Mouse (Mus musculus) intestine, embryonic 15.5 days (tissue): Measurements from ENCODE around the gene Pecam1. TPM values are rescaled to one million over a fixed set of nuclear protein-coding genes. Genes with fewer than 3 reads are reported as not detected.
"Not testable (repeated sequence)": the region's sequence is repeated elsewhere in the genome, so short reads cannot be mapped to it uniquely, and the experiment has no call there.

Experiments
- ATAC-seq: fragments of 200-750 bp; cut with Nextera tagmentation; 2 replicates; pipeline ENCODE4 v1.8.0; 2017; ENCODE audit warnings: moderate TSS enrichment, moderate library complexity
- H3K27ac ChIP-seq: fragments of 300-500 bp; sonication (generic); 2 replicates; pipeline ENCODE4 v1.5.1; 2015; ENCODE audit warnings: mild to moderate bottlenecking, inconsistent platforms
- H3K27me3 ChIP-seq: fragments of 300-500 bp; sonication (generic); replicated peaks from 2 replicates; pipeline ENCODE4 v1.6.1; 2015; ENCODE audit warnings: inconsistent platforms
- H3K36me3 ChIP-seq: fragments of 300-500 bp; sonication (generic); 2 replicates; pipeline ENCODE4 v1.6.1; 2015; ENCODE audit warnings: inconsistent platforms
- H3K4me1 ChIP-seq: fragments of 300-500 bp; sonication (generic); replicated peaks from 2 replicates; pipeline ENCODE4 v1.6.1; 2015; ENCODE audit warnings: inconsistent platforms
- H3K4me2 ChIP-seq: fragments of 300-500 bp; sonication (generic); replicated peaks from 2 replicates; pipeline ENCODE4 v1.6.1; 2015; ENCODE audit warnings: mild to moderate bottlenecking, inconsistent platforms
- H3K4me3 ChIP-seq: fragments of 300-500 bp; sonication (generic); replicated peaks from 2 replicates; pipeline ENCODE4 v1.5.1; 2015; ENCODE audit warnings: inconsistent platforms
- H3K9ac ChIP-seq: fragments of 300-500 bp; sonication (generic); 2 replicates; pipeline ENCODE4 v1.6.1; 2015; ENCODE audit warnings: inconsistent platforms
- H3K9me3 ChIP-seq: fragments of 300-500 bp; sonication (generic); 2 replicates; pipeline ENCODE4 v1.6.1; 2016; ENCODE audit warnings: inconsistent platforms
- WGBS: fragments of 180-500 bp; shearing (Covaris S2); methylation state at CpG from one replicate; pipeline ENCODE4 v1.1.7; 2015; 5-methylcytosine and 5-hydroxymethylcytosine counted together
- polyA plus RNA-seq: library from polyadenylated mRNA; unstranded; fragments of >200 nt; fragmentation: Nextera tagmentation; extraction: Ambion mirVana; gene quantifications from 2 replicates; pipeline ENCODE4 v1.2.1, GENCODE M21; 2015

The Pecam1 gene
- polyA plus RNA-seq, 1 experiment from 2014 or later, result 49.3 TPM

GRCm38 (mm10) chr11:106648347-106648746 lies 102.1 kb downstream of the Pecam1 start:
- WGBS, result 22% methylated on average over 13 of the region's 13 CpGs

GRCm38 (mm10) chr11:106642966-106643637 lies 107.3 kb downstream of the Pecam1 start:
- Histone ChIP-seq H3K4me3 (no peak overlapping the region), H3K36me3 (no peaks in the 10 kb centered on the region), H3K9me3 (no peaks in the 10 kb centered on the region), H3K4me1 (peaks cover 20% of the 10 kb centered on the region), H3K27ac (no peak overlapping the region), H3K4me2 (no peak overlapping the region), H3K9ac (no peak overlapping the region), H3K27me3 (no peaks in the 10 kb centered on the region)
- peak; percentile 57; the same call in 1 of the 2 replicates for ATAC-seq
- WGBS, result 66% methylated on average over 8 of the region's 8 CpGs

More at GRCm38 (mm10) chr11:106648347-106648746, 102.1 kb downstream of the Pecam1 start:
- no peak overlapping the region for H3K4me3 ChIP-seq
- H3K27me3 ChIP-seq, result no peaks in the 10 kb centered on the region
- no peaks in the 10 kb centered on the region for H3K9me3 ChIP-seq
- no peak overlapping the region for H3K4me2 ChIP-seq
- H3K27ac ChIP-seq, result no peak overlapping the region
- H3K4me1 ChIP-seq, result no peaks in the 10 kb centered on the region
- no peaks in the 10 kb centered on the region for H3K36me3 ChIP-seq
- H3K9ac ChIP-seq, result no peak overlapping the region
- ATAC-seq, result 0 out of 2 replicates have a peak, but pooled peaks have one; percentile 39

GRCm38 (mm10) chr11:106641580-106641979 lies 108.8 kb downstream of the Pecam1 start:
- 66% methylated on average over 1 of the region's 1 CpGs for WGBS
- no peaks in the 10 kb centered on the region for H3K9me3 ChIP-seq
- H3K4me3 ChIP-seq, result no peak overlapping the region
- no peaks in the 10 kb centered on the region for H3K27me3 ChIP-seq
- no peak overlapping the region for H3K27ac ChIP-seq
- ATAC-seq, result no peak
- H3K4me2 ChIP-seq, result no peak overlapping the region
- no peak overlapping the region for H3K9ac ChIP-seq
- H3K4me1 ChIP-seq, result peaks cover 20% of the 10 kb centered on the region
- H3K36me3 ChIP-seq, result no peaks in the 10 kb centered on the region

GRCm38 (mm10) chr11:106640059-106640458 lies 110.4 kb downstream of the Pecam1 start:
- Histone ChIP-seq H3K4me3 (no peak overlapping the region), H3K9me3 (no peaks in the 10 kb centered on the region), H3K9ac (no peak overlapping the region), H3K27ac (no peak overlapping the region), H3K4me1 (peaks cover 20% of the 10 kb centered on the region), H3K36me3 (no peaks in the 10 kb centered on the region), H3K27me3 (no peaks in the 10 kb centered on the region), H3K4me2 (0 out of 2 replicates have a peak overlapping the region, but pooled peaks have one; percentile 14)
- no peak for ATAC-seq
- WGBS, result 12% methylated on average over 9 of the region's 9 CpGs

- H3K4me3 ChIP-seq, result no peak overlapping the region
- H3K27ac ChIP-seq, result no peak overlapping the region
- no peak overlapping the region for H3K4me2 ChIP-seq
- H3K9me3 ChIP-seq, result no peaks in the 10 kb centered on the region
- no peaks in the 10 kb centered on the region for H3K27me3 ChIP-seq
- 18% methylated on average over 5 of the region's 5 CpGs for WGBS
- no peak for ATAC-seq
- H3K4me1 ChIP-seq, result peaks cover 20% of the 10 kb centered on the region
- H3K9ac ChIP-seq, result no peak overlapping the region
- H3K36me3 ChIP-seq, result no peaks in the 10 kb centered on the region
Observed at GRCm38 (mm10) chr11:106639356-106639692, 111.1 kb downstream of the Pecam1 start.

GRCm38 (mm10) chr11:106638551-106639355 lies 111.7 kb downstream of the Pecam1 start:
- 0 out of 2 replicates have a peak overlapping the region, but pooled peaks have one; percentile 13 for H3K27ac ChIP-seq
- no peak overlapping the region for H3K9ac ChIP-seq
- no peak overlapping the region for H3K4me3 ChIP-seq
- H3K9me3 ChIP-seq, result no peaks in the 10 kb centered on the region
- peaks cover 20% of the 10 kb centered on the region for H3K4me1 ChIP-seq
- 39% methylated on average over 9 of the region's 9 CpGs for WGBS
- no peak overlapping the region for H3K4me2 ChIP-seq
- no peaks in the 10 kb centered on the region for H3K36me3 ChIP-seq
- H3K27me3 ChIP-seq, result no peaks in the 10 kb centered on the region
- no peak for ATAC-seq

GRCm38 (mm10) chr11:106637754-106638153 lies 112.7 kb downstream of the Pecam1 start:
- H3K4me2 ChIP-seq, result peak overlapping the region; percentile 33; the same call in 1 of the 2 replicates
- H3K9ac ChIP-seq, result no peak overlapping the region; the same call in 1 of the 2 replicates
- H3K4me1 ChIP-seq, result peaks cover 20% of the 10 kb centered on the region
- no peaks in the 10 kb centered on the region for H3K36me3 ChIP-seq
- ATAC-seq, result peak; percentile 94
- H3K9me3 ChIP-seq, result no peaks in the 10 kb centered on the region
- peak overlapping the region; percentile 69 for H3K27ac ChIP-seq
- no peaks in the 10 kb centered on the region for H3K27me3 ChIP-seq
- no peak overlapping the region for H3K4me3 ChIP-seq
- 24% methylated on average over 7 of the region's 7 CpGs for WGBS

GRCm38 (mm10) chr11:106635946-106636345 lies 114.5 kb downstream of the Pecam1 start:
- peaks cover 20% of the 10 kb centered on the region for H3K4me1 ChIP-seq
- WGBS, result 47% methylated on average over 2 of the region's 2 CpGs
- no peak for ATAC-seq
- no peak overlapping the region for H3K4me3 ChIP-seq
- H3K4me2 ChIP-seq, result no peak overlapping the region
- H3K27me3 ChIP-seq, result no peaks in the 10 kb centered on the region
- H3K9me3 ChIP-seq, result no peaks in the 10 kb centered on the region
- H3K27ac ChIP-seq, result no peak overlapping the region
- H3K36me3 ChIP-seq, result no peaks in the 10 kb centered on the region
- H3K9ac ChIP-seq, result no peak overlapping the region

- not testable (repeated sequence) for H3K36me3 ChIP-seq, H3K4me2 ChIP-seq, H3K9ac ChIP-seq, H3K27ac ChIP-seq, H3K4me1 ChIP-seq, H3K4me3 ChIP-seq, H3K27me3 ChIP-seq, H3K9me3 ChIP-seq, ATAC-seq
- WGBS, result 86% methylated on average over 3 of the region's 3 CpGs
Observed at GRCm38 (mm10) chr11:106634175-106634574, 116.3 kb downstream of the Pecam1 start.

GRCm38 (mm10) chr11:106633456-106633855 lies 117.0 kb downstream of the Pecam1 start:
- no peak overlapping the region for H3K9ac ChIP-seq
- H3K27ac ChIP-seq, result no peak overlapping the region
- H3K36me3 ChIP-seq, result no peaks in the 10 kb centered on the region
- WGBS, result 91% methylated on average over 2 of the region's 2 CpGs
- no peaks in the 10 kb centered on the region for H3K9me3 ChIP-seq
- ATAC-seq, result no peak
- H3K27me3 ChIP-seq, result no peaks in the 10 kb centered on the region
- 0 out of 2 replicates have a peak, but pooled peaks cover 2% of the 10 kb centered on the region for H3K4me1 ChIP-seq
- H3K4me2 ChIP-seq, result no peak overlapping the region
- no peak overlapping the region for H3K4me3 ChIP-seq

- 19% methylated on average over 6 of the region's 6 CpGs for WGBS
- ATAC-seq, result peak; percentile 61
- H3K4me3 ChIP-seq, result no peak overlapping the region
- no peaks in the 10 kb centered on the region for H3K9me3 ChIP-seq
- H3K4me1 ChIP-seq, result no peaks in the 10 kb centered on the region
- H3K27me3 ChIP-seq, result no peaks in the 10 kb centered on the region
- no peaks in the 10 kb centered on the region for H3K36me3 ChIP-seq
- no peak overlapping the region for H3K27ac ChIP-seq
- H3K9ac ChIP-seq, result no peak overlapping the region
- H3K4me2 ChIP-seq, result no peak overlapping the region
Observed at GRCm38 (mm10) chr11:106627692-106628091, 122.7 kb downstream of the Pecam1 start.

GRCm38 (mm10) chr11:106625577-106625976 lies 124.9 kb downstream of the Pecam1 start:
- Histone ChIP-seq H3K4me2 (no peak overlapping the region), H3K4me3 (no peak overlapping the region), H3K27ac (no peak overlapping the region), H3K27me3 (no peaks in the 10 kb centered on the region), H3K9me3 (no peaks in the 10 kb centered on the region), H3K4me1 (no peaks in the 10 kb centered on the region), H3K9ac (no peak overlapping the region), H3K36me3 (no peaks in the 10 kb centered on the region)
- no peak for ATAC-seq
- 42% methylated on average over 3 of the region's 3 CpGs for WGBS
